Mouse (Mus musculus): Measurements from ENCODE around the gene S100a14. TPM values are rescaled to one million over a fixed set of nuclear protein-coding genes. Genes with fewer than 3 reads are reported as not detected.

Gene S100a14
- polyA plus RNA-seq, 1 experiment from 2014 or later: not detected

GRCm38 (mm10) chr3:90537141-90537904 lies 10.7 kb downstream of the S100a14 start, which contains the start of gene S100a16:
TSS of gene S100a16 (plus strand) at chr3:90537254.
- Histone ChIP-seq H3K27ac (ENCODE audit: low read depth, low read length) (no peak within 1 kb of the TSS), H3K36me3 (ENCODE audit: control insufficient read depth, insufficient read depth, low read length) (no peaks in the 10 kb centered on the region), H3K4me2 (ENCODE audit: low read length) (no peak within 1 kb of the TSS), H3K9me3 (replicated peaks; ENCODE audit: control insufficient read depth, low read length) (no peaks in the 10 kb centered on the region), H3K9ac (ENCODE audit: low read length) (no peak within 1 kb of the TSS), H3K27me3 (replicated peaks; ENCODE audit: control insufficient read depth, insufficient read depth, low read length) (no peaks in the 10 kb centered on the region), H3K4me3 (ENCODE audit: low read depth, low read length) (no peak within 1 kb of the TSS), H3K4me1 (ENCODE audit: control insufficient read depth, insufficient read depth, low read length) (no peaks in the 10 kb centered on the region)
- ATAC-seq (no peak), DNase-seq (ENCODE audit: low spot score) (no peak)
- WGBS: 53% methylated on average over 10 of the region's 10 CpGs

DNA sequence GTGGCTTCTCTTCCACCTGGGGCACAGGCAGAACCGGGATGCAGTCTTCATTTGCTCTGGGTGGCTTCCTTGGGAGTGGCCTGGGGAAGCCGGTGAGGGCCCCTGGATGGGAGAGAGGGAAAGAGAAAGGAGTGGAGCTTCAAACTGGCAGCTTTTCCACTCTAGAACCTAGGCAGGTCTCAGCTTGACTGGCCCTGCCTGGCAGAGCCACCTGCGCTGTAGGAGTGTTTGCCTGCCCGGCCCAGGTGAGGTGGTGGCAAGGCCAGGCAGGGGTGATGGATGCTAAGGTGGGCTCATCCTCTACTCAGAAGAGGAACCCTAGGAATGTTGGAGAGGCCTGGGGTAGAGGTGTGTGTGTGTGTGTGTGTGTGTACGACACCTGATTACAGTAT lies 11.2 kb downstream of the S100a14 start:
- no peak overlapping the region for H3K4me2 ChIP-seq (ENCODE audit: low read length)
- DNase-seq (ENCODE audit: low spot score): no peak
- no peak for ATAC-seq
- no peak overlapping the region for H3K9ac ChIP-seq (ENCODE audit: low read length)
- H3K4me3 ChIP-seq (ENCODE audit: low read depth, low read length): no peak overlapping the region
- 77% methylated on average over 5 of the region's 5 CpGs for WGBS
- H3K4me1 ChIP-seq (ENCODE audit: control insufficient read depth, insufficient read depth, low read length): no peaks in the 10 kb centered on the region
- H3K9me3 ChIP-seq (replicated peaks; ENCODE audit: control insufficient read depth, low read length): no peaks in the 10 kb centered on the region
- H3K27ac ChIP-seq (ENCODE audit: low read depth, low read length): no peak overlapping the region
- no peaks in the 10 kb centered on the region for H3K36me3 ChIP-seq (ENCODE audit: control insufficient read depth, insufficient read depth, low read length)
- H3K27me3 ChIP-seq (replicated peaks; ENCODE audit: control insufficient read depth, insufficient read depth, low read length): no peaks in the 10 kb centered on the region

- ATAC-seq (peak; percentile 65), DNase-seq (ENCODE audit: low spot score) (peak; percentile 27)
- Histone ChIP-seq H3K36me3 (ENCODE audit: control insufficient read depth, insufficient read depth, low read length) (no peaks in the 10 kb centered on the region), H3K27me3 (replicated peaks; ENCODE audit: control insufficient read depth, insufficient read depth, low read length) (no peaks in the 10 kb centered on the region), H3K4me3 (ENCODE audit: low read depth, low read length) (no peak overlapping the region), H3K27ac (ENCODE audit: low read depth, low read length) (no peak overlapping the region), H3K4me2 (ENCODE audit: low read length) (peak overlapping the region; percentile 9; the same call in 1 of the 2 replicates), H3K9me3 (replicated peaks; ENCODE audit: control insufficient read depth, low read length) (no peaks in the 10 kb centered on the region), H3K9ac (ENCODE audit: low read length) (no peak overlapping the region), H3K4me1 (ENCODE audit: control insufficient read depth, insufficient read depth, low read length) (no peaks in the 10 kb centered on the region)
- 23% methylated on average over 4 of the region's 4 CpGs for WGBS
Measured at GRCm38 (mm10) chr3:90540904-90541303, 14.2 kb downstream of the S100a14 start.

GRCm38 (mm10) chr3:90549676-90550420 lies 23.2 kb downstream of the S100a14 start:
- Histone ChIP-seq H3K4me3 (ENCODE audit: low read depth, low read length) (no peak overlapping the region), H3K9ac (ENCODE audit: low read length) (no peak overlapping the region), H3K9me3 (replicated peaks; ENCODE audit: control insufficient read depth, low read length) (no peaks in the 10 kb centered on the region), H3K4me2 (ENCODE audit: low read length) (no peak overlapping the region), H3K27ac (ENCODE audit: low read depth, low read length) (no peak overlapping the region), H3K36me3 (ENCODE audit: control insufficient read depth, insufficient read depth, low read length) (no peaks in the 10 kb centered on the region), H3K4me1 (ENCODE audit: control insufficient read depth, insufficient read depth, low read length) (no peaks in the 10 kb centered on the region), H3K27me3 (replicated peaks; ENCODE audit: control insufficient read depth, insufficient read depth, low read length) (no peaks in the 10 kb centered on the region)
- WGBS: 77% methylated on average over 5 of the region's 5 CpGs
- ATAC-seq (no peak), DNase-seq (ENCODE audit: low spot score) (no peak)

DNA sequence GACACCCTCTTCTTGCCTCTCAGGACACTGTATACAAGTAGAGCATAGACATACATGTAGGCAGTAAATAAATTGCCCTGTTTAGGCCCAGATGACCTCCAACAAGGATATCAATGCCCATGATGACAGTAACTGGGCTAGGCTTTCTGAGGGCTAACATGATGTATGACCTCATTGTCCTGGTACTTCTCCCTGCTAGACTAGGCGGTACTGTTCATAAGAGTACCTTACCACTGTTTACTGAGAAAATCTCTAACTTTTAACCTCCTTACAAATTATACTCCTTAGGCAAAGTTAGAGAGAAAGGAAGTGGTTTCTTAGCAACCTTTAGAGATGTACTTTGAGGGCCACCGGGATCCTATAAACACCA lies 23.8 kb downstream of the S100a14 start:
- 98% methylated on average over 2 of the region's 2 CpGs for WGBS

GRCm38 (mm10) chr3:90552231-90552630 lies 25.6 kb downstream of the S100a14 start:
- H3K27ac ChIP-seq (ENCODE audit: low read depth, low read length): no peak overlapping the region
- no peak for DNase-seq (ENCODE audit: low spot score)
- 82% methylated on average over 2 of the region's 2 CpGs for WGBS
- H3K4me1 ChIP-seq (ENCODE audit: control insufficient read depth, insufficient read depth, low read length): no peaks in the 10 kb centered on the region; the same call in 1 of the 2 replicates
- no peaks in the 10 kb centered on the region for H3K9me3 ChIP-seq (replicated peaks; ENCODE audit: control insufficient read depth, low read length)
- no peaks in the 10 kb centered on the region for H3K36me3 ChIP-seq (ENCODE audit: control insufficient read depth, insufficient read depth, low read length)
- H3K9ac ChIP-seq (ENCODE audit: low read length): no peak overlapping the region
- no peaks in the 10 kb centered on the region for H3K27me3 ChIP-seq (replicated peaks; ENCODE audit: control insufficient read depth, insufficient read depth, low read length)
- no peak overlapping the region for H3K4me2 ChIP-seq (ENCODE audit: low read length)
- H3K4me3 ChIP-seq (ENCODE audit: low read depth, low read length): no peak overlapping the region
- no peak for ATAC-seq

More for the DNA sequence above, 23.8 kb downstream of the S100a14 start:
- H3K9ac ChIP-seq (ENCODE audit: low read length): no peak overlapping the region
- H3K36me3 ChIP-seq (ENCODE audit: control insufficient read depth, insufficient read depth, low read length): no peaks in the 10 kb centered on the region
- DNase-seq (ENCODE audit: low spot score): no peak
- no peaks in the 10 kb centered on the region for H3K9me3 ChIP-seq (replicated peaks; ENCODE audit: control insufficient read depth, low read length)
- no peak overlapping the region for H3K27ac ChIP-seq (ENCODE audit: low read depth, low read length)
- no peak overlapping the region for H3K4me2 ChIP-seq (ENCODE audit: low read length)
- ATAC-seq: no peak
- no peak overlapping the region for H3K4me3 ChIP-seq (ENCODE audit: low read depth, low read length)
- H3K4me1 ChIP-seq (ENCODE audit: control insufficient read depth, insufficient read depth, low read length): no peaks in the 10 kb centered on the region
- H3K27me3 ChIP-seq (replicated peaks; ENCODE audit: control insufficient read depth, insufficient read depth, low read length): no peaks in the 10 kb centered on the region

DNA sequence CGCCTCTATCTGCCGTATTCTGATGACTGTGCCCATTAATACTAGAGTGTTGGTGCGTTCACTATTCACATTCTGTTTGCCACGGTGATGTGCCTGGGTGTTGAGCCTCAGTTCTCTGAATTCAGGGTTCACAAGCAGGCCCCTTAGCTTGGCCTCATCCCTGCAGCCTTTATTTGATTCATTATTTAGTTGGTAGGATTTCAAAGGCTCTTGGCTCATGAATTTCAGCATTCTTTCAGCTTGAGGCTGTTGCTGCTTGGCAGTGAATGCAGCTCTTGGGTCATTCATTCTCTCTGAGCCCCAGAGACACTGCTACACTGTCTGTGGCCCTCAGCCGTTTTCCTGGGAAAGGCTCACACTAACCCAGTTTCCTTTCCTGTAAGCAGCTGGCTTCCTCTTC lies 29.3 kb downstream of the S100a14 start:
- peak overlapping the region; percentile 30; the same call in 1 of the 2 replicates for H3K27ac ChIP-seq (ENCODE audit: low read depth, low read length)
- DNase-seq (ENCODE audit: low spot score): peak; percentile 88

GRCm38 (mm10) chr3:90560008-90560628 lies 33.5 kb downstream of the S100a14 start, which contains the start of gene S100a3:
TSS of gene S100a3 (plus strand) at chr3:90560578.
- Histone ChIP-seq H3K27ac (ENCODE audit: low read depth, low read length) (no peak within 1 kb of the TSS), H3K4me3 (ENCODE audit: low read depth, low read length) (no peak within 1 kb of the TSS), H3K9me3 (replicated peaks; ENCODE audit: control insufficient read depth, low read length) (no peaks in the 10 kb centered on the region), H3K4me2 (ENCODE audit: low read length) (no peak within 1 kb of the TSS), H3K27me3 (replicated peaks; ENCODE audit: control insufficient read depth, insufficient read depth, low read length) (no peaks in the 10 kb centered on the region), H3K9ac (ENCODE audit: low read length) (no peak within 1 kb of the TSS), H3K4me1 (ENCODE audit: control insufficient read depth, insufficient read depth, low read length) (no peaks in the 10 kb centered on the region; the same call in 1 of the 2 replicates), H3K36me3 (ENCODE audit: control insufficient read depth, insufficient read depth, low read length) (no peaks in the 10 kb centered on the region)
- no peak for ATAC-seq
- no peak for DNase-seq (ENCODE audit: low spot score)
- WGBS: 90% methylated on average over 6 of the region's 6 CpGs

More for the DNA sequence above, 29.3 kb downstream of the S100a14 start:
- 11% methylated on average over 5 of the region's 5 CpGs for WGBS
- no peaks in the 10 kb centered on the region for H3K9me3 ChIP-seq (replicated peaks; ENCODE audit: control insufficient read depth, low read length)
- H3K9ac ChIP-seq (ENCODE audit: low read length): no peak overlapping the region
- no peaks in the 10 kb centered on the region for H3K27me3 ChIP-seq (replicated peaks; ENCODE audit: control insufficient read depth, insufficient read depth, low read length)
- no peak overlapping the region for H3K4me2 ChIP-seq (ENCODE audit: low read length)
- no peak overlapping the region for H3K4me3 ChIP-seq (ENCODE audit: low read depth, low read length)
- peak; percentile 92 for ATAC-seq
- no peaks in the 10 kb centered on the region; the same call in 1 of the 2 replicates for H3K4me1 ChIP-seq (ENCODE audit: control insufficient read depth, insufficient read depth, low read length)
- H3K36me3 ChIP-seq (ENCODE audit: control insufficient read depth, insufficient read depth, low read length): no peaks in the 10 kb centered on the region

All from forebrain, embryonic 14.5 days (tissue).